Mouse (Mus musculus): ENCODE measurements around the gene Lnpk.

Lnpk gene

GRCm38 (mm10) chr2:74488443-74488842, 90.8 kb downstream of the Lnpk start:
- DNase-seq, result no peak

GRCm38 (mm10) chr2:74482651-74483050, 96.6 kb downstream of the Lnpk start:
- DNase-seq, result no peak

GRCm38 (mm10) chr2:74482086-74482485, 97.1 kb downstream of the Lnpk start:
- DNase-seq, result no peak

Measured in thymus, adult 18-20 months (tissue).